Mouse (Mus musculus) olfactory bulb, adult 2 months (tissue): ENCODE results near the gene Arhgap24.

Source experiments
- CTCF ChIP-seq: fragments of 200-500 bp; IDR thresholded peaks from 2 replicates; pipeline ENCODE4 v1.5.1; 2012; ENCODE audit warnings: low read depth, mild to moderate bottlenecking, low read length, moderate library complexity; ENCODE audit not compliant: insufficient read depth
- POLR2A ChIP-seq: fragments of 200-500 bp; IDR thresholded peaks from 2 replicates; pipeline ENCODE4 v1.6.1; 2012; ENCODE audit warnings: mild to moderate bottlenecking, low read depth, low read length, moderate library complexity; ENCODE audit not compliant: insufficient read depth

DNA sequence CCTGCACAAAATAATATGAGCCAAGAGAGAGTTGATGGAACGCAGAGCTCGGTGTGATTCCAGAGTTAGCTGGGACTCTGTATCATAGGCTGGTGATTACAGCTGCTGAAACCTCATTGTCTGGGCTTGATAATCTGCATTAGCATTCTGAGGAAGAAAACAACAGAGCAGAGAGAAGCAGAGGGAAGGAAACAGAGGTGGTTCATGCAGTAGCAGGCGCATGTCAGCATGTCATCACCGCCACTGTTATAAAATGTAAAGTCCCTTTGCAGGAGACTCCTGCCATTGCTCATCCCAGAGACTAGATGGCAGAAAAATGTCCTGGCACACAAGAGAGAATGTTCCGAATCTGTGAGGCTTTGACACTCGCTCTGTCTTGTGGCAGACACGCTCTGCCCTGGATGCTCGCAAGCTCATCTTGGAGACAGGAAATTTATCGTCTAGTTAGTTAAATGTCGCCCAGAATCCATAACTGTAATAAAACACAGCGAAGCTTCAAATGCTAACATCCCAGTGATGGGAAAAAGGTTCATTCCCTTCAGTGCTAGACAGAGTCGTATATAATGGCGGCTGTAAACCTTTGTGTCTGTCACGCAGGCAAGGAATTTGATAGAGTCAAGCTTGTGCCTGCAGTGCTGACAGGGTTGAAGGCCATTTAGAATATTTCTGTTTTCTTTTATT lies 407.4 kb downstream of the Arhgap24 start:
- TF ChIP-seq POLR2A = no peak
- no peak for TF ChIP-seq CTCF
